Comparison of ENCODE assay signal across 8 mouse cellular contexts in the genomic region with DNA sequence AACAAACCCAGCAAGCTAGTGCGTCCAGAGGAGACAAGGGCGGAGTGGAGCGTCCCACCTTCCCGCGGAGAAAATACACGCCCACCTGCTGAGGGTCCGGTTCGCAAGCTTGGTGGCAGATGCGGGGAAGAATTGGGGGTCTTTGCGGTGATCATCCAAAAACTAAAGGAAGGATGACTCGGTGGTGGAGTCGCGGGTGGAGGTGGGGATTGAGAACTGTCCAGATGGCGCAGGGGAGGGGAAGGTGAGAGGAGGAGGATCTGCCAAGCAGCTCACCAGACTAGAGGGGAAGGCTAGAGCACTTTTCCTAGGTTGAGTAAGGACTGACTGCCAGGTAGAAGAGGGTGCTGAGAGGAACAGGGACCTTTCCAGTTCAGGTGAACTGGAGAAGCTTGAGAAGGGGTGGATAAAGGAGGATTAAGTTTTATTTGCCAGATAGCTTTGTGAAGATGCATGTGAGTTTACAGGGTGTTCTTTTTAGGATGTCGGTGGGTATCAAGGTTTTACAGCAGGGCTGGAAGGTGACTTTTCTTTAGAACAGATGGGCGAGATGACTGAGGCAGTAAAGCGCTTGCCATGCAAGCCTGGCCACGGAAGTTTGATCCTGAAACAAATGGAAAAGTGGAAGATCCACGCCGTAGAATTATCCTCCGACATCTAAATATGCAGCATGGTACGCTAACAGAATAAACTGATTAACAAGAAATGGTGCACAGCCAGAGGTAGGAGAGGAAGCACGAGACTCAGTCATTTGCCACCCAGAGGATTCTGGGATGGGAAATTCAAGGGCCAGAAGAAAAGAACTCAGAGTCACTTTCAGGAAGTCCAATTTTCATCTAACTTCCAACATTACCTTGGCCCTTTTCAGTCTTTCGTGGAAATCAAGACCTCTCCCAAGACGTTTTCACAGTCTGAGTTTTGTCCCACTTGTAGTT. TPM values are rescaled to one million over a fixed set of nuclear protein-coding genes. Genes with fewer than 3 reads are reported as not detected.
DNase-seq lines count a peak whose midpoint lies in the region; ATAC-seq and TF ChIP-seq lines count a peak whose summit lies in the region.

No protein-coding gene starts in this region.

- peak overlapping the region; percentile 63 for H3K4me3 ChIP-seq in spleen, adult 2 months (ENCODE audit: extremely low read depth, insufficient read depth, insufficient read length)
- H3K4me3 ChIP-seq in heart, embryonic 16.5 days (ENCODE audit: low read length): peak overlapping the region; percentile 64
- H3K4me3 ChIP-seq in limb, embryonic 14.5 days (replicated peaks; ENCODE audit: low read length): peak overlapping the region; percentile 57
- H3K4me3 ChIP-seq in neural tube, embryonic 14.5 days (ENCODE audit: low read depth, low read length): peak overlapping the region; percentile 43

- no peaks in the 10 kb centered on the region for H3K27me3 ChIP-seq in spleen, adult 2 months (ENCODE audit: control insufficient read depth, insufficient read depth, low read length)
- H3K27me3 ChIP-seq in heart, embryonic 16.5 days (ENCODE audit: control insufficient read depth, insufficient read depth, low read length): no peaks in the 10 kb centered on the region
- no peaks in the 10 kb centered on the region for H3K27me3 ChIP-seq in limb, embryonic 14.5 days (ENCODE audit: control insufficient read depth, insufficient read depth, low read length)
- peaks cover 4% of the 10 kb centered on the region for H3K27me3 ChIP-seq in neural tube, embryonic 14.5 days (ENCODE audit: control insufficient read depth, insufficient read depth, low read length)

- TF ChIP-seq CTCF in spleen, adult 2 months (IDR thresholded peaks at IDR 0.05; ENCODE audit: extremely low read depth, insufficient read depth, insufficient read length, insufficient replicate concordance): no peak

- DNase-seq in spleen, adult 2 months (ENCODE audit: low read depth in 1 of 2, low spot score in 2 of 2): peak in 1 of 2 experiments; percentile 25
- DNase-seq in spleen, adult 12 weeks (ENCODE audit: low spot score): no peak
- DNase-seq in cerebellum, adult 9-11 months: peak; percentile 91
- DNase-seq in limb, embryonic 14.5 days (ENCODE audit: low spot score): no peak
- DNase-seq in embryo, embryonic 11 days: no peak

- WGBS in spleen, adult 2 months: 17% methylated on average over 25 of the region's 25 CpGs
- 16% methylated on average over 25 of the region's 25 CpGs for WGBS in heart, embryonic 16.5 days
- WGBS in limb, embryonic 14.5 days: 15% methylated on average over 25 of the region's 25 CpGs
- 13% methylated on average over 25 of the region's 25 CpGs for WGBS in neural tube, embryonic 14.5 days

- no peaks in the 10 kb centered on the region for H3K36me3 ChIP-seq in spleen, adult 2 months (ENCODE audit: control insufficient read depth, insufficient read depth, low read length)
- H3K36me3 ChIP-seq in heart, embryonic 16.5 days (ENCODE audit: control insufficient read depth, insufficient read depth): no peaks in the 10 kb centered on the region
- H3K36me3 ChIP-seq in limb, embryonic 14.5 days (ENCODE audit: control insufficient read depth, insufficient read depth, low read length): no peaks in the 10 kb centered on the region; the same call in 1 of the 2 replicates
- H3K36me3 ChIP-seq in neural tube, embryonic 14.5 days (ENCODE audit: control insufficient read depth, insufficient read depth, low read length): no peaks in the 10 kb centered on the region

- peak overlapping the region; percentile 99 for H3K27ac ChIP-seq in spleen, adult 2 months (ENCODE audit: insufficient read depth, low read length)
- H3K27ac ChIP-seq in heart, embryonic 16.5 days (ENCODE audit: low read length): peak overlapping the region; percentile 100
- H3K27ac ChIP-seq in limb, embryonic 14.5 days (replicated peaks; ENCODE audit: low read depth, low read length): peak overlapping the region; percentile 97
- peak overlapping the region; percentile 74 for H3K27ac ChIP-seq in neural tube, embryonic 14.5 days (ENCODE audit: low read depth, low read length)

- no peaks in the 10 kb centered on the region for H3K9me3 ChIP-seq in heart, embryonic 16.5 days (replicated peaks; ENCODE audit: control insufficient read depth, low read length)
- H3K9me3 ChIP-seq in limb, embryonic 14.5 days (ENCODE audit: control insufficient read depth, low read length): no peaks in the 10 kb centered on the region
- no peaks in the 10 kb centered on the region for H3K9me3 ChIP-seq in neural tube, embryonic 14.5 days (ENCODE audit: control insufficient read depth, low read length)

- peak overlapping the region; percentile 95 for H3K4me2 ChIP-seq in heart, embryonic 16.5 days (ENCODE audit: low read depth, low read length)
- H3K4me2 ChIP-seq in limb, embryonic 14.5 days (replicated peaks; ENCODE audit: low read depth, low read length, severe bottlenecking): peak overlapping the region; percentile 97
- peak overlapping the region; percentile 93 for H3K4me2 ChIP-seq in neural tube, embryonic 14.5 days (ENCODE audit: low read depth, low read length)

- no peak for TF ChIP-seq POLR2A in spleen, adult 2 months (IDR thresholded peaks at IDR 0.05; ENCODE audit: low read depth, low read length)
- TF ChIP-seq POLR2A in limb, embryonic 14.5 days (IDR thresholded peaks at IDR 0.05; ENCODE audit: borderline replicate concordance, extremely low read depth, insufficient read depth, insufficient read length): no peak

- peaks cover 25% of the 10 kb centered on the region; the same call in 1 of the 2 replicates for H3K4me1 ChIP-seq in spleen, adult 2 months (ENCODE audit: control insufficient read depth, insufficient read depth, insufficient read length)
- peaks cover 53% of the 10 kb centered on the region for H3K4me1 ChIP-seq in heart, embryonic 16.5 days (ENCODE audit: control insufficient read depth, insufficient read depth, low read length)
- H3K4me1 ChIP-seq in limb, embryonic 14.5 days (ENCODE audit: control insufficient read depth, insufficient read depth, low read length): peaks cover 46% of the 10 kb centered on the region
- peaks cover 25% of the 10 kb centered on the region for H3K4me1 ChIP-seq in neural tube, embryonic 14.5 days (ENCODE audit: control insufficient read depth, insufficient read depth, low read length)

- peak overlapping the region; percentile 77 for H3K9ac ChIP-seq in heart, embryonic 16.5 days (ENCODE audit: low read length)
- peak overlapping the region; percentile 47 for H3K9ac ChIP-seq in limb, embryonic 14.5 days (ENCODE audit: low read depth, low read length, severe bottlenecking)
- peak overlapping the region; percentile 37 for H3K9ac ChIP-seq in neural tube, embryonic 14.5 days (replicated peaks; ENCODE audit: low read depth, low read length)

- ATAC-seq in heart, embryonic 16.5 days (replicated peaks; ENCODE audit: extremely low read depth, insufficient read depth, low FRiP score): no peak
- no peak for ATAC-seq in limb, embryonic 14.5 days (ENCODE audit: low FRiP score, low read depth)
- ATAC-seq in neural tube, embryonic 14.5 days (ENCODE audit: low read depth): no peak
- ATAC-seq in megakaryocyte-erythroid progenitor cell, adult 5-6 weeks (replicated peaks; ENCODE audit: low FRiP score, low TSS enrichment, poor library complexity, severe bottlenecking): no peak

RNA-seq across cellular contexts. Expression of a gene that starts 2.7 kb away (rescaled TPM):
- polyA plus RNA-seq in spleen, adult 2 months (2012; rRNA removed): 119 and 142 TPM in 2 replicates
- polyA plus RNA-seq in heart, embryonic 16.5 days (2015; fragmentation: Nextera tagmentation; extraction: Ambion mirVana): 40.5 and 44.7 TPM in 2 replicates
- 58.7 and 79.0 TPM in 2 replicates for polyA plus RNA-seq in limb, embryonic 14.5 days (2012; rRNA removed)
- 27.4 and 29.6 TPM in 2 replicates for polyA plus RNA-seq in limb, embryonic 14.5 days (2014; fragmentation: Nextera tagmentation; extraction: Ambion mirVana)
- polyA plus RNA-seq in neural tube, embryonic 14.5 days (2014; fragmentation: Nextera tagmentation; extraction: Ambion mirVana): 19.6 and 20.4 TPM in 2 replicates
- 91.9 and 97.4 TPM in 2 replicates for total RNA-seq in megakaryocyte-erythroid progenitor cell, adult 5-6 weeks (2014; fragmentation: Nextera tagmentation)
- 19.7 and 50.5 TPM in 2 replicates for total RNA-seq in megakaryocyte-erythroid progenitor cell, adult 5-6 weeks (2017)

RNA-seq across cellular contexts. Expression of a gene that starts 57.7 kb away (rescaled TPM):
- polyA plus RNA-seq in spleen, adult 2 months (2012; rRNA removed): 4.3 and 5.0 TPM in 2 replicates
- 23.6 and 27.8 TPM in 2 replicates for polyA plus RNA-seq in heart, embryonic 16.5 days (2015; fragmentation: Nextera tagmentation; extraction: Ambion mirVana)
- polyA plus RNA-seq in limb, embryonic 14.5 days (2012; rRNA removed): 38.8 and 50.5 TPM in 2 replicates
- 20.0 and 21.0 TPM in 2 replicates for polyA plus RNA-seq in limb, embryonic 14.5 days (2014; fragmentation: Nextera tagmentation; extraction: Ambion mirVana)
- 1.2 and 2.5 TPM in 2 replicates for polyA plus RNA-seq in neural tube, embryonic 14.5 days (2014; fragmentation: Nextera tagmentation; extraction: Ambion mirVana)
- 9.7 and 16.0 TPM in 2 replicates for total RNA-seq in megakaryocyte-erythroid progenitor cell, adult 5-6 weeks (2014; fragmentation: Nextera tagmentation)
- total RNA-seq in megakaryocyte-erythroid progenitor cell, adult 5-6 weeks (2017): 6.6 and 15.2 TPM in 2 replicates
